Mouse (Mus musculus) embryonic fibroblast, embryonic 13.5 days (primary cell): ENCODE measurements around the gene Mrpl18. TPM values are rescaled to one million over a fixed set of nuclear protein-coding genes. Genes with fewer than 3 reads are reported as not detected.

ENCODE experiments used
- H3K27ac ChIP-seq: 2 replicates; pipeline ENCODE4 v1.5.1; 2012; ENCODE audit warnings: low read length, control low read depth, inconsistent platforms; ENCODE audit not compliant: insufficient read depth
- H3K4me1 ChIP-seq: 2 replicates; pipeline ENCODE4 v1.6.1; 2011; ENCODE audit warnings: low read length; ENCODE audit not compliant: control insufficient read depth, insufficient read depth
- H3K4me3 ChIP-seq: 2 replicates; pipeline ENCODE4 v1.5.1; 2011; ENCODE audit warnings: mild to moderate bottlenecking, control low read depth, low read length; ENCODE audit not compliant: insufficient read depth
- CTCF ChIP-seq: IDR thresholded peaks from 2 replicates; pipeline ENCODE4 v1.5.1; 2011; ENCODE audit warnings: mild to moderate bottlenecking, control low read depth, low read length, moderate library complexity, borderline replicate concordance; ENCODE audit not compliant: insufficient read depth
- POLR2A ChIP-seq: IDR thresholded peaks from 2 replicates; pipeline ENCODE4 v1.6.1; 2011; ENCODE audit warnings: low read depth, mild to moderate bottlenecking, control low read depth, low read length, moderate library complexity
- polyA plus RNA-seq: library from polyadenylated mRNA; stranded (reverse); fragments of >200 nt; gene quantifications from 2 replicates; pipeline ENCODE4 v1.2.4, GENCODE M21; 2011; ENCODE audit warnings: low read depth; ENCODE audit not compliant: missing spikeins, insufficient read length

Mrpl18 gene
- polyA plus RNA-seq, 1 experiment, result 37.7 TPM

DNA sequence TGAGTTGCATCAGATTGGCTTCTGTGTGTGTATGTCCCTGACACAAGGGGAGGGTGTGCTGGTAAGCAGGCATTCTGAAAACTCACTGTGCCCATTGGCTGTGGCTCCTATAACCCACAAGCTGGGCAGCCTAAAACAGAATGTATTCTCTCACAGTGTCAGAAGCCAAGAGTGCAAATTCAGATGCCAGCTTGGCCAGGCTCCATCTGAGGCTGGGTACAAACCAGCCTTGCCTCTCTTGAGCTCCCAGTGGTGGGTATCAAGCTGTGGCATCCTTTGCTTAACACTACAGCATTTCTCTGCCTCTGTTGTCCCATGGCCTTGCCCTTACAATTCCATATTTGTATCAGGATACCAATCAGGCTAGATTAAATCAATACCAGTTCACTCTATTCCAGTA is 52.0 kb downstream of the Mrpl18 start:
- Histone ChIP-seq H3K27ac (no peak overlapping the region), H3K4me3 (no peak overlapping the region), H3K4me1 (no peaks in the 10 kb centered on the region)
- TF ChIP-seq CTCF (no peak), POLR2A (no peak)

Other genes with a start within 250 kb of the Mrpl18 start
- not detected in 2 replicates for gene Slc22a1, start 240.5 kb downstream of the Mrpl18 start, polyA plus RNA-seq
- 246 and 249 TPM in 2 replicates for gene Igf2r, start 146.7 kb downstream of the Mrpl18 start, polyA plus RNA-seq
- not detected in 2 replicates for gene Mas1, start 48.2 kb downstream of the Mrpl18 start, polyA plus RNA-seq
- gene Mrgprh, start 40.3 kb downstream of the Mrpl18 start, polyA plus RNA-seq, result not detected in 2 replicates
- gene Pnldc1, start 6.1 kb downstream of the Mrpl18 start, polyA plus RNA-seq, result 2.5 and 2.7 TPM in 2 replicates
- 370 and 388 TPM in 2 replicates for gene Tcp1, start 644 bp downstream of the Mrpl18 start, polyA plus RNA-seq
- gene Acat3, start 24.3 kb upstream of the Mrpl18 start, polyA plus RNA-seq, result 0.61 TPM in 1 of 2 replicates, not detected in the other
- 46.5 and 46.7 TPM in 2 replicates for gene Acat2, start 44.4 kb upstream of the Mrpl18 start, polyA plus RNA-seq
- 113 and 135 TPM in 2 replicates for gene Wtap, start 77.8 kb upstream of the Mrpl18 start, polyA plus RNA-seq
- gene Sod2, start 90.5 kb upstream of the Mrpl18 start, polyA plus RNA-seq, result 52.9 and 53.8 TPM in 2 replicates
- not detected in 2 replicates for gene Gpr31b, start 136.0 kb upstream of the Mrpl18 start, polyA plus RNA-seq
- not detected in 2 replicates for gene Tcp10b, start 144.8 kb upstream of the Mrpl18 start, polyA plus RNA-seq
- not detected in 2 replicates for gene Unc93a, start 215.5 kb upstream of the Mrpl18 start, polyA plus RNA-seq